Mouse (Mus musculus) limb, embryonic 15.5 days (tissue): ENCODE results near the gene Shc2. TPM values are rescaled to one million over a fixed set of nuclear protein-coding genes. Genes with fewer than 3 reads are reported as not detected.

Experiments used
- ATAC-seq: fragments of 200-750 bp; cut with Nextera tagmentation; 2 replicates; pipeline ENCODE4 v1.8.0; 2017; ENCODE audit warnings: low read depth, moderate TSS enrichment; ENCODE audit not compliant: insufficient number of reproducible peaks, low FRiP score, low TSS enrichment
- H3K27ac ChIP-seq: fragments of 300-500 bp; sonication (generic); 2 replicates; pipeline ENCODE4 v1.5.1; 2015; ENCODE audit warnings: moderate library complexity, mild to moderate bottlenecking, inconsistent platforms
- H3K27me3 ChIP-seq: fragments of 300-500 bp; sonication (generic); 2 replicates; pipeline ENCODE4 v1.6.1; 2015; ENCODE audit warnings: inconsistent platforms
- H3K36me3 ChIP-seq: fragments of 300-500 bp; sonication (generic); 2 replicates; pipeline ENCODE4 v1.6.1; 2015; ENCODE audit warnings: inconsistent platforms
- H3K4me1 ChIP-seq: fragments of 300-500 bp; sonication (generic); 2 replicates; pipeline ENCODE4 v1.6.1; 2015; ENCODE audit warnings: inconsistent platforms
- H3K4me2 ChIP-seq: fragments of 300-500 bp; sonication (generic); 2 replicates; pipeline ENCODE4 v1.6.1; 2015; ENCODE audit warnings: mild to moderate bottlenecking, inconsistent platforms
- H3K4me3 ChIP-seq: fragments of 300-500 bp; sonication (generic); 2 replicates; pipeline ENCODE4 v1.5.1; 2015; ENCODE audit warnings: mild to moderate bottlenecking, inconsistent platforms
- H3K9ac ChIP-seq: fragments of 300-500 bp; sonication (generic); 2 replicates; pipeline ENCODE4 v1.6.1; 2015; ENCODE audit warnings: inconsistent platforms
- H3K9me3 ChIP-seq: fragments of 300-500 bp; sonication (generic); 2 replicates; pipeline ENCODE4 v1.6.1; 2016; ENCODE audit warnings: inconsistent platforms
- WGBS: fragments of 180-500 bp; shearing (Covaris S2); methylation state at CpG from one replicate; pipeline ENCODE4 v1.1.7; 2015; 5-methylcytosine and 5-hydroxymethylcytosine counted together
- polyA plus RNA-seq: library from polyadenylated mRNA; unstranded; fragments of >200 nt; fragmentation: Nextera tagmentation; extraction: Ambion mirVana; gene quantifications from 2 replicates; pipeline ENCODE4 v1.2.1, GENCODE M21; 2015

Shc2 gene
- polyA plus RNA-seq, 1 experiment from 2014 or later = 10.1 TPM

- Histone ChIP-seq H3K27me3 (peaks cover 56% of the 10 kb centered on the region), H3K4me2 (no peak overlapping the region)
- ATAC-seq = no peak
Measured at GRCm38 (mm10) chr10:79611296-79611695, 26.4 kb downstream of the Shc2 start.

DNA sequence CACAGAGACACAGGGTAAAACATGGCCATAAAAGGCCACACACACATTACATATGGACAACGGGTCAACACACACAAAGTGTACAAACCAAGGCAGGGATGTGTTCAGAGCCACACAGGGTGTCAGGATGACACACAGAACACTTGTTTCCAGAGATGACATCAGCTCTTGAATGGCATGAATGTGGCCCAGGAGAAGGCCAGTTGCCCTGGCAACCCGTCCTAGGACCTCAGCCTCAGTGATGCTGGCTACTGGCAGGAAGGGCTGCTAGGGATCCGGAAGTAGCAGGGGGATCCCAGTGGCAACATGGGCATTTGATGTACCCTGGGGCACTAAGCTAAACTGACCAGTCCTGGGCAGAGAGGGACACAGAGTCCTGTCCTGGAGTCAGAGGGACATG lies 28.4 kb downstream of the Shc2 start:
- WGBS = 87% methylated on average over 3 of the region's 3 CpGs
- no peak for ATAC-seq
- no peaks in the 10 kb centered on the region for H3K9me3 ChIP-seq

More at GRCm38 (mm10) chr10:79611296-79611695, 26.4 kb downstream of the Shc2 start:
- Histone ChIP-seq H3K4me1 (peaks cover 28% of the 10 kb centered on the region), H3K36me3 (no peaks in the 10 kb centered on the region), H3K9ac (no peak overlapping the region), H3K9me3 (no peaks in the 10 kb centered on the region), H3K27ac (no peak overlapping the region), H3K4me3 (no peak overlapping the region)
- WGBS = 31% methylated on average over 5 of the region's 5 CpGs

GRCm38 (mm10) chr10:79607892-79608291 lies 29.8 kb downstream of the Shc2 start:
- no peak overlapping the region for H3K4me3 ChIP-seq
- H3K4me2 ChIP-seq = no peak overlapping the region
- H3K27ac ChIP-seq = no peak overlapping the region
- H3K36me3 ChIP-seq = no peaks in the 10 kb centered on the region
- no peak overlapping the region for H3K9ac ChIP-seq
- no peaks in the 10 kb centered on the region for H3K9me3 ChIP-seq
- peaks cover 39% of the 10 kb centered on the region for H3K27me3 ChIP-seq
- no peak for ATAC-seq
- peaks cover 12% of the 10 kb centered on the region for H3K4me1 ChIP-seq
- WGBS = 31% methylated on average over 2 of the region's 2 CpGs

More for the DNA sequence above, 28.4 kb downstream of the Shc2 start:
- H3K27ac ChIP-seq = no peak overlapping the region
- no peaks in the 10 kb centered on the region for H3K36me3 ChIP-seq
- no peak overlapping the region for H3K9ac ChIP-seq
- H3K27me3 ChIP-seq = peaks cover 53% of the 10 kb centered on the region
- no peak overlapping the region for H3K4me2 ChIP-seq
- no peak overlapping the region for H3K4me3 ChIP-seq
- H3K4me1 ChIP-seq = peaks cover 24% of the 10 kb centered on the region

- no peak overlapping the region for H3K9ac ChIP-seq
- no peak overlapping the region for H3K4me3 ChIP-seq
- no peak overlapping the region for H3K4me2 ChIP-seq
- no peak for ATAC-seq
- no peaks in the 10 kb centered on the region for H3K9me3 ChIP-seq
- peaks cover 26% of the 10 kb centered on the region for H3K27me3 ChIP-seq
- no peaks in the 10 kb centered on the region for H3K4me1 ChIP-seq
- 67% methylated on average over 4 of the region's 4 CpGs for WGBS
- no peaks in the 10 kb centered on the region for H3K36me3 ChIP-seq
- no peak overlapping the region for H3K27ac ChIP-seq
Measured at GRCm38 (mm10) chr10:79606537-79606936, 31.2 kb downstream of the Shc2 start.

DNA sequence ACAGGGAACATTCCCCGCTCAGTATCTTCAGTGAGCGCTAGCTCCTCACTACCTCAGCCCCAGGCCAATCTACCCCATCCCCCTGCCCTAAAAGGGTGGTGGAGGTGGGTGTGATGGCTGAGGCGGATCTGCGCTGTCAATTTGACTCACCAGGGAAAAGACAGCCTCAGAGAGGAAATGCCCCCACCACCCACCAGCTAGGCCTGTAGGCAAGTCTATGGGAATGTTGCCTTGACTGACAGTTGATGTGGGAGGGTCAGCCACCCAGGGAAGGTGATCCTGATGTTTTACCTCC lies 39.8 kb downstream of the Shc2 start:
- H3K9me3 ChIP-seq = no peaks in the 10 kb centered on the region
- peaks cover 29% of the 10 kb centered on the region for H3K27me3 ChIP-seq
- H3K9ac ChIP-seq = no peak overlapping the region
- H3K36me3 ChIP-seq = no peaks in the 10 kb centered on the region
- no peak overlapping the region for H3K4me3 ChIP-seq
- ATAC-seq = no peak
- H3K4me1 ChIP-seq = peaks cover 2% of the 10 kb centered on the region; the same call in 1 of the 2 replicates
- no peak overlapping the region for H3K27ac ChIP-seq
- H3K4me2 ChIP-seq = no peak overlapping the region
- 55% methylated on average over 4 of the region's 4 CpGs for WGBS

DNA sequence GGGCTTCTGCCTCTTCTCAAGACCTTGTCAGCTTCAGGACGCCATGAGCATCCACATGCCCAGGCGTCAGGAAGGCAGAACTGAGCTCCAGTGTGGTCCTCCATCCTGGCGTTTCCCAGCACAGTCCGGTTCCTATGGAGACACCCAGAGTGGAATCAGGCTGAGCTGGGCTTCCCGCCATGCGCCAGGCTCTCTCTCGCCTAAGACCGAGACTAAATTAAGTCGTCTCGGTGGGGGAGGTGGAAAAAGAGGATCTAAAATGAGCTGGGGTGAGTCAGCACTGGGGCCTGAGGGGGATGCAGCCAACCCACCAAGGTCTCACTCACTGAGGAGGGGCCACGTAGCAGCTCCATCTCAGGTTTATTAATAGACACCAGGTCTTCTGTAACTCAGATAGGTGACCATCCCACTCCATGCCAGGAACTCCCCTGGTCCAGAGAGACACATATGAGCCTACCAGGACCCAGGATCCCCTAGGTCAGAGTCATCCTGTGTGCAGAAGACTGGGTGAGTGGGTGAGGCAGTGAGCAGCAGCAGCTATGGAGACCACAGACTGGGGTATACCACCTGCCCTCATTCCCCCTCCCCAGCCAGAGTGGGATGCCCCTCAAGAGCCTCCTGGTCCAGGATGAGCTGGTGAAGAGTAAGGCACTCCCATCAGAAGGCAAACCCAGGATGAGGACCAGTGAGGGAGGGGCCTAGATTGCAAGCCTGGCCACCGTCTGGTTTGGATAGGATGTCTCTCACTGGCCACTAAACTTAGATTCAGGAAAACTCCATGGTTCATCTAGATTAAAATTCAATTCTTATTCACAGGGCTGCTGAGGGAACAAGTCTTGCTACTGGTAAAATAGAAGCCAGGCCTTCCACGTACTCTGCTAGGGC lies 40.4 kb downstream of the Shc2 start:
- no peak for ATAC-seq
- no peak overlapping the region for H3K4me2 ChIP-seq
- no peaks in the 10 kb centered on the region for H3K9me3 ChIP-seq
- peaks cover 29% of the 10 kb centered on the region for H3K27me3 ChIP-seq
- H3K27ac ChIP-seq = no peak overlapping the region
- H3K36me3 ChIP-seq = no peaks in the 10 kb centered on the region
- H3K4me1 ChIP-seq = peaks cover 2% of the 10 kb centered on the region; the same call in 1 of the 2 replicates
- H3K4me3 ChIP-seq = no peak overlapping the region
- 38% methylated on average over 13 of the region's 13 CpGs for WGBS
- no peak overlapping the region for H3K9ac ChIP-seq

- Histone ChIP-seq H3K9me3 (no peaks in the 10 kb centered on the region), H3K36me3 (no peaks in the 10 kb centered on the region), H3K9ac (no peak overlapping the region), H3K4me1 (peaks cover 2% of the 10 kb centered on the region; the same call in 1 of the 2 replicates), H3K4me3 (no peak overlapping the region), H3K27ac (no peak overlapping the region), H3K27me3 (peaks cover 29% of the 10 kb centered on the region), H3K4me2 (no peak overlapping the region)
- ATAC-seq = no peak
- WGBS = 54% methylated on average over 8 of the region's 8 CpGs
Measured at GRCm38 (mm10) chr10:79595590-79595929, 42.2 kb downstream of the Shc2 start.

GRCm38 (mm10) chr10:79594872-79595589 lies 42.7 kb downstream of the Shc2 start:
- Histone ChIP-seq H3K36me3 (no peaks in the 10 kb centered on the region), H3K9me3 (no peaks in the 10 kb centered on the region), H3K4me3 (no peak overlapping the region), H3K4me1 (peaks cover 2% of the 10 kb centered on the region; the same call in 1 of the 2 replicates), H3K27ac (no peak overlapping the region), H3K4me2 (no peak overlapping the region), H3K9ac (no peak overlapping the region), H3K27me3 (peaks cover 29% of the 10 kb centered on the region)
- 14% methylated on average over 17 of the region's 17 CpGs for WGBS
- ATAC-seq = no peak

GRCm38 (mm10) chr10:79594111-79594510 lies 43.6 kb downstream of the Shc2 start:
- Histone ChIP-seq H3K4me2 (no peak overlapping the region), H3K27ac (no peak overlapping the region), H3K4me1 (peaks cover 2% of the 10 kb centered on the region; the same call in 1 of the 2 replicates), H3K9ac (no peak overlapping the region), H3K4me3 (no peak overlapping the region), H3K9me3 (no peaks in the 10 kb centered on the region), H3K36me3 (no peaks in the 10 kb centered on the region), H3K27me3 (peaks cover 29% of the 10 kb centered on the region)
- ATAC-seq = no peak
- 55% methylated on average over 6 of the region's 6 CpGs for WGBS

DNA sequence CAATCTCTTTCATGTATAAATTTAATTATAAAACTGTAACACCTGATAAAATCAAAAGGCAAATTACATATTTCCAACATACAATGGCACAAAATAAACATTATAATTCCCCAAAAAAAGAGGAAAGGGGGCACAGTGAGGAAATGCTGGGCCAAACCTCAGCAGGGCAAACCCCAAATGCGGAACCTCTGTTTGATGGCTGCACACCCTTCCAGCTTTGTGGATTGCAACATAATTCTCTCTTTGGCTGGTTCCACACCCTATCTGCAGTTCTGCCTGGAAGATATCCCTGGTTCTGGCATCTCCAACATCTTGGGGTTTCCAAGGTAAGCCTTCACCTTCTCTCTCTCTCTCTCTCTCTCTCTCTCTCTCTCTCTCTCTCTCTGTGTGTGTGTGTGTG lies 47.0 kb downstream of the Shc2 start:
- peaks cover 2% of the 10 kb centered on the region; the same call in 1 of the 2 replicates for H3K4me1 ChIP-seq
- H3K9ac ChIP-seq = no peak overlapping the region
- peaks cover 15% of the 10 kb centered on the region for H3K27me3 ChIP-seq
- 94% methylated on average over 1 of the region's 1 CpGs for WGBS
- no peak overlapping the region for H3K27ac ChIP-seq
- H3K4me2 ChIP-seq = no peak overlapping the region
- H3K36me3 ChIP-seq = no peaks in the 10 kb centered on the region
- no peak overlapping the region for H3K4me3 ChIP-seq
- ATAC-seq = no peak
- H3K9me3 ChIP-seq = no peaks in the 10 kb centered on the region

DNA sequence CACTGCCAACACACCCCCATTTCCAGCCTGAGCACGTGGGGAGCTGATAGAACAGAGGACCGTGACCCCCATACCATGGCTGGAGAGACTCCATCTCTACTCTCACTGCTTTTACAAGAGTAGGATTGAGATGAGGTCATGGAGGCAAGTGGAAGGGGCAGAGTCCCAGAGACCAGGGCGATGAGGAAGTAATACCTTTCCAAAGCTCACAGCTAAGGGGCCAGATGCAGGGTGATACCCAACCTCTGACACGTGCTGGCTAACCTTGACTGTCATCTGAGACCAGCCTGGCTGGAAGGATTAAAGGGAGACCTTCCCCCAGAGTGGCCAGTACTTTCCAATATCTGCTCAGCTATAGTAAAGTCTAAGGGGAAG lies 50.0 kb downstream of the Shc2 start:
- no peak overlapping the region for H3K27ac ChIP-seq
- no peak overlapping the region for H3K4me2 ChIP-seq
- H3K9ac ChIP-seq = no peak overlapping the region
- H3K9me3 ChIP-seq = no peaks in the 10 kb centered on the region
- no peak overlapping the region for H3K4me3 ChIP-seq
- no peaks in the 10 kb centered on the region for H3K4me1 ChIP-seq
- no peaks in the 10 kb centered on the region for H3K27me3 ChIP-seq
- WGBS = 58% methylated on average over 4 of the region's 4 CpGs
- ATAC-seq = no peak
- H3K36me3 ChIP-seq = no peaks in the 10 kb centered on the region

DNA sequence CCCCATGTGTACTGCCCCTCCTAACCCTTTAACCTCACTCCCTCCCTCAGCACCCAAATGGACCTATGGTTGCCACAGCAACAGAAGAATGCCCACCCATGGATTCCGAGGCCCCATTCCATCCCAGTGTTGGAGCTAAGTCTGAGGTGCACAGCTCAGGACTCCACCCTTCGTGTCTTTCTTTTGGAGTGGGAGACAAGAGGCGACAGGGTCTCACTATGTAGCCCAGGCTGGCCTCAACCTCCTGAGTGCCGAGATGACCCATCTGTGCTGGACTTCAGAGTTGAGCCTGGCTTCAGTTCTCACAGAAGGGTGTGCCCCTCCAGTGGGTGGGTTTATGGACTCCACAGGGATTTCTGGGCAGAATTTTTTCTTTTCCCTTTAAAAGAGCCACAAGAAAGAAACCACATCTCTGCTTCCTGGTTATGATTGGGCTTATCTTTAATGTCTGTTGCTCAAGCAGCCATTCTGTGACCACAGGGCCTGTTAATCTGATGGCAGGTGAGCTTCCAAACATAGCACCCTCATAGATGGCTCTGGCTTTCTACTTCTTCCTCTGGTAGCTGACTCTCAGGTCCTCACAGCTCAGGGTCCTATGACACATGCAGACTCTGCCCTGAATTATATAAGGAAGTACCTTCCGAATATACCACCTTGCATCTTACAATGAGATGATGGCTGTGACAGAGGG lies 50.5 kb downstream of the Shc2 start, which contains the start of gene Theg:
Theg (minus strand) TSS at position 271 of the 691 bp plus-strand sequence.
- H3K27ac ChIP-seq = no peak within 1 kb of the TSS
- no peaks in the 10 kb centered on the region for H3K36me3 ChIP-seq
- H3K27me3 ChIP-seq = no peaks in the 10 kb centered on the region
- H3K4me3 ChIP-seq = no peak within 1 kb of the TSS
- 79% methylated on average over 5 of the region's 5 CpGs for WGBS
- no peaks in the 10 kb centered on the region for H3K4me1 ChIP-seq
- no peak for ATAC-seq
- no peak within 1 kb of the TSS for H3K9ac ChIP-seq
- H3K9me3 ChIP-seq = no peaks in the 10 kb centered on the region
- no peak within 1 kb of the TSS for H3K4me2 ChIP-seq
